22 mouse cellular contexts compared by ENCODE assay signal in genomic region chr1:127305582-127305981, GRCm38 (mm10).
DNase-seq lines count a peak whose midpoint lies in the region; ATAC-seq lines count a peak whose summit lies in the region.
"Had no signal": no experiment of that assay in that cellular context is flagged by ENCODE, and none has a peak within 500 bp of the region (broad histone marks: within the 10 kb centered on the region; RNA-seq: fewer than 3 reads in every experiment).

No protein-coding gene starts in this region.

- no peaks in the 10 kb centered on the region for H3K9me3 ChIP-seq in midbrain, embryonic 16.5 days (replicated peaks; ENCODE audit: control insufficient read depth, low read length, poor library complexity, severe bottlenecking)
- no peaks in the 10 kb centered on the region for H3K9me3 ChIP-seq in midbrain, embryonic 15.5 days
- H3K9me3 ChIP-seq: forebrain, embryonic 12.5 days; limb, embryonic 10.5 days; neural tube, embryonic 13.5 days had no signal

- H3K27ac ChIP-seq in midbrain, embryonic 16.5 days (ENCODE audit: low read length) = 0 out of 2 replicates have a peak overlapping the region, but pooled peaks have one; percentile 24
- no peak overlapping the region for H3K27ac ChIP-seq in midbrain, embryonic 15.5 days
- H3K27ac ChIP-seq: forebrain, embryonic 12.5 days; left cerebral cortex, adult 2 months; limb, embryonic 10.5 days; neural tube, embryonic 13.5 days had no signal

- H3K4me2 ChIP-seq in midbrain, embryonic 16.5 days (ENCODE audit: low read length) = no peak overlapping the region
- H3K4me2 ChIP-seq in midbrain, embryonic 15.5 days = no peak overlapping the region
- H3K4me2 ChIP-seq: forebrain, embryonic 12.5 days; midbrain, embryonic 11.5 days; neural tube, embryonic 13.5 days had no signal

- H3K4me3 ChIP-seq in midbrain, embryonic 16.5 days (ENCODE audit: low read depth, low read length) = no peak overlapping the region
- no peak overlapping the region for H3K4me3 ChIP-seq in midbrain, embryonic 15.5 days
- H3K4me3 ChIP-seq: forebrain, embryonic 12.5 days; left cerebral cortex, adult 2 months; limb, embryonic 10.5 days; neural tube, embryonic 13.5 days had no signal

- no peaks in the 10 kb centered on the region for H3K4me1 ChIP-seq in midbrain, embryonic 16.5 days (ENCODE audit: control insufficient read depth, insufficient read depth, low read length)
- H3K4me1 ChIP-seq in midbrain, embryonic 15.5 days = no peaks in the 10 kb centered on the region
- H3K4me1 ChIP-seq: forebrain, embryonic 12.5 days; limb, embryonic 10.5 days; neural tube, embryonic 13.5 days had no signal

- peak; percentile 57 for DNase-seq in thymus, postnatal 25 days
- DNase-seq in cerebellum, postnatal 25 days = no peak
- DNase-seq in right cerebral cortex, postnatal 4 days = no peak
- DNase-seq in lung, postnatal 14 days = no peak
- DNase-seq: adrenal gland, postnatal 10 days; cerebellum, adult 11-12 months; heart, adult 18-20 months; kidney, adult 2 months; kidney, postnatal 25 days; lung, adult 18-20 months; lung, postnatal 36 days; spleen, adult 18-20 months had no signal

- no peaks in the 10 kb centered on the region for H3K27me3 ChIP-seq in midbrain, embryonic 16.5 days (ENCODE audit: control insufficient read depth, insufficient read depth, low read depth, low read length)
- H3K27me3 ChIP-seq in midbrain, embryonic 15.5 days (replicated peaks) = no peaks in the 10 kb centered on the region
- H3K27me3 ChIP-seq: forebrain, embryonic 12.5 days; neural tube, embryonic 13.5 days; Patski had no signal

- no peaks in the 10 kb centered on the region for H3K36me3 ChIP-seq in midbrain, embryonic 16.5 days (ENCODE audit: control insufficient read depth, insufficient read depth, low read length)
- no peaks in the 10 kb centered on the region for H3K36me3 ChIP-seq in midbrain, embryonic 15.5 days (replicated peaks)
- H3K36me3 ChIP-seq: forebrain, embryonic 12.5 days; neural tube, embryonic 13.5 days had no signal

- WGBS in midbrain, embryonic 16.5 days = 92% methylated on average over 2 of the region's 2 CpGs
- WGBS in midbrain, embryonic 15.5 days = 90% methylated on average over 2 of the region's 2 CpGs

- no peak overlapping the region for H3K9ac ChIP-seq in midbrain, embryonic 16.5 days (ENCODE audit: low read depth, low read length)
- H3K9ac ChIP-seq in midbrain, embryonic 15.5 days = no peak overlapping the region
- H3K9ac ChIP-seq: forebrain, embryonic 12.5 days; neural tube, embryonic 13.5 days had no signal

- ATAC-seq in midbrain, embryonic 16.5 days = no peak
- no peak for ATAC-seq in midbrain, embryonic 15.5 days (replicated peaks)
- peak; percentile 53 for ATAC-seq in activated CD4-positive, CD25-positive, alpha-beta regulatory T cell, adult 4 months
- peak; percentile 20 for ATAC-seq in megakaryocyte progenitor cell, adult 5-6 weeks (replicated peaks; ENCODE audit: poor library complexity)
- ATAC-seq: Patski had no signal

Comparison
In these comparisons a context has a peak if more than half of its experiments do, and no peak if none do; other contexts are left out.
1. ATAC-seq: peak in activated CD4-positive, CD25-positive, alpha-beta regulatory T cell, adult 4 months (single experiment) and megakaryocyte progenitor cell, adult 5-6 weeks (single experiment); none in midbrain, embryonic 16.5 days (single experiment) and midbrain, embryonic 15.5 days (single experiment).